Mouse (Mus musculus) cerebellum, postnatal 14 days (tissue): ENCODE measurements around the gene Ksr1.
"Not testable (repeated sequence)": the region's sequence is repeated elsewhere in the genome, so short reads cannot be mapped to it uniquely, and the experiment has no call there.

Source experiments
- DNase-seq, 2 experiments: peaks; one replicate each; pipeline ENCODE4 v3.0.0; 2021; ENCODE audit warnings: mixed read lengths in 2 of 2

The Ksr1 gene

GRCm38 (mm10) chr11:79006417-79006816 lies 139.8 kb downstream of the Ksr1 start:
- DNase-seq = no peak

- DNase-seq = no peak
Measured at GRCm38 (mm10) chr11:79005578-79006394, 140.4 kb downstream of the Ksr1 start.

GRCm38 (mm10) chr11:79003769-79004638 lies 142.2 kb downstream of the Ksr1 start:
- DNase-seq = no peak

GRCm38 (mm10) chr11:79003053-79003768 lies 143.0 kb downstream of the Ksr1 start:
- DNase-seq = no peak

GRCm38 (mm10) chr11:79002551-79002951 lies 143.7 kb downstream of the Ksr1 start:
- no peak for DNase-seq

GRCm38 (mm10) chr11:79001871-79002270 lies 144.3 kb downstream of the Ksr1 start:
- DNase-seq = no peak

GRCm38 (mm10) chr11:78999118-78999517 lies 147.1 kb downstream of the Ksr1 start:
- DNase-seq = no peak

GRCm38 (mm10) chr11:78990875-78991543 lies 155.2 kb downstream of the Ksr1 start:
- DNase-seq = not testable (repeated sequence)

- DNase-seq = no peak
Measured at GRCm38 (mm10) chr11:78990096-78990495, 156.1 kb downstream of the Ksr1 start.

GRCm38 (mm10) chr11:78989206-78989605 lies 157.0 kb downstream of the Ksr1 start:
- DNase-seq = not testable (repeated sequence)

GRCm38 (mm10) chr11:78986311-78987002 lies 159.8 kb downstream of the Ksr1 start:
- DNase-seq = no peak

GRCm38 (mm10) chr11:78985505-78985904 lies 160.7 kb downstream of the Ksr1 start:
- DNase-seq = no peak

GRCm38 (mm10) chr11:78984483-78985177 lies 161.6 kb downstream of the Ksr1 start, which contains the start of gene Lgals9:
Gene Lgals9 (minus strand): TSS chr11:78984946.
- DNase-seq = no peak

- no peak for DNase-seq
Measured at GRCm38 (mm10) chr11:78983539-78983938, 162.7 kb downstream of the Ksr1 start.

- no peak for DNase-seq
Measured at GRCm38 (mm10) chr11:78982513-78983291, 163.5 kb downstream of the Ksr1 start.

GRCm38 (mm10) chr11:78982042-78982441 lies 164.2 kb downstream of the Ksr1 start:
- DNase-seq = no peak

- DNase-seq = no peak
Measured at GRCm38 (mm10) chr11:78980083-78980634, 166.0 kb downstream of the Ksr1 start.

- no peak for DNase-seq
Measured at GRCm38 (mm10) chr11:78978176-78979019, 167.8 kb downstream of the Ksr1 start.
